Mouse (Mus musculus): Measurements from ENCODE around the gene Nup107.

The Nup107 gene

GRCm38 (mm10) chr10:117792141-117793091 is at the start of gene Nup107:
TSS of gene Nup107 (minus strand) at chr10:117792705.
- DNase-seq (ENCODE audit: low spot score) = peak; percentile 100

GRCm38 (mm10) chr10:117841765-117842164 is 49.3 kb upstream of the Nup107 start:
- DNase-seq (ENCODE audit: low spot score) = no peak

DNA sequence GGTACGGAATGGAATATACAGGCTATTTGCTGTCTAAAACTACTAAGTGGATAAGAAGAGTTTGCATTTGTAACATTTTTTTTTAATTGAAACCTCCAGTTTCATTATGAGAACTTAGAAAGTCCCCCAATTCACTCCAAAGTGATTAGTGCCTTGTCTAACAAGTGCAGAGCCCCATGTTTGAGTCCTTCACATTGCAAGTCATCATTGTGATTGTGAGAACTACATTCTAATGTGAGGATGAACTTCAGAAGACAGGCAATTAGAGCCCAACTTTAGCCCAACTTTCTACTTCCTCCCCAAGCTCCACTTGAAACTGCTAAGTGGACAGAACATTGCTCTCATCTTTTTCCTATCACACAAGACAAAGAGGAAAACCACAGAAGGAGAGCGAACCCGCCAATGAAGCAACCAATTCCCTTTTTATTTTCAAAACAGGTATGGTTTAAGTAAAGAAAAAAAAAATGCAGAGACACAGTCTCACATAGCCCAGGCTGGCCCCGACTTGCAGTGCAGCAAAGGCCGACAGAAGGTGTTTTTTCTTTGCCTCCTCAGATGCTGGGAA is 48.0 kb upstream of the Nup107 start:
- no peak for DNase-seq (ENCODE audit: low spot score)

DNA sequence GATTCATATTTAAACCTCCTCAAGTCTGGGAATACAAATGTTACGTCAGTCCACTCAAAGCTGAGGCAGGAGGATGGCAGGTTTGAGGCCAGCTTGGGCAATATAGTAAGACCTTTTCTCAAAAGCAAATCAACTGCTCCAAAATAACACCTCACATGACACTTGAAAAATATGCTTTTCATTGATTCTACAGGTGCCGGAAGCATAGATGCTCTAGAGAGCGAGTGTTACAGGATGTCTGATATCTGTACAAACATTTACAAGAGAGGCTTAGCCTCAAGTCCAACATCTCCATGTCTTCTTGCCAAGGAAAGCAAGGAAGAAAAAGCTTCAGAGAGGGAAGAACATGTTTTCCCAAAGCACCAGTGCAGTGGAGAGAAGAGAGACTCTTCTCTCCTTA is 47.2 kb upstream of the Nup107 start:
- DNase-seq (ENCODE audit: low spot score) = no peak

GRCm38 (mm10) chr10:117838924-117839323 is 46.4 kb upstream of the Nup107 start:
- DNase-seq (ENCODE audit: low spot score) = no peak

GRCm38 (mm10) chr10:117836354-117836753 is 43.8 kb upstream of the Nup107 start:
- peak; percentile 74 for DNase-seq (ENCODE audit: low spot score)

DNA sequence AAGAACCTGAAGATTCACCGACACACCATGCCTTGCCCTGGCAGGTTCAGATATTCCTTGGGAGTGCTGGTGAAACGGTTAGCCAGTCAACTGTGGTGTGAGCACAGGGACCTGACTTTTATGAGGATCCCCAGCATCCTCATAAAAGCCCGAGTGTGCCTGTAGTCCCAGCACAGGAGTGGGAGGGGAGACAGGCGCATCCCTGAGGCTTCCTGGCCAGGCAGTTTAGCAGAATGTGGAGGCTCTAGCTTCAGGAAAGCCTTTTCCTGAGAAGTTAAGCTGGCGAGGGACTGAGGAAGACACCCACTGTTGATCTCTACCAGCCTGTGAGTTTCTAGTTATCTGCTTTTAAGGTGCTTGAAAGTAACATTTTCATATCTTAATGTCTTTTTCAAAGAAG is 42.9 kb upstream of the Nup107 start:
- no peak for DNase-seq (ENCODE audit: low spot score)

DNA sequence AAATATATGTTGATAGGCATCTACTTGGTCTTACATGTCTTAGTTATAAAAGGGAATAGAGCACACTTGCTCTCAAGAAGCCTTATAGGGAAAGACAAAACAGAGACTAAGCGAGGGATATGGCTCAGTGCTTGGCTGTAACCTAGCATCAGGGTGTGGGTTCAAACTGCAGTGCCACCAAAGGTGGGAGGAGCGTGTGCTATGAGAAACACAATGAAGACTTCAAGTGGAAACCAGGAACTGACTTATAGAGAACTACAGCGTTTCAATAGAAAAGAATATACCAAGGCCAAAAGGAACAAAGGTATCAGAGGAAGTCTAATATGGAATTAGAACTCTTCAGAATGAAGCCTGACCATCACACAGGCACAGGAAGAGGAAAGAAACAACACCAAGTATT is 38.3 kb upstream of the Nup107 start:
- no peak for DNase-seq (ENCODE audit: low spot score)

- DNase-seq (ENCODE audit: low spot score) = peak; percentile 72
Measured at GRCm38 (mm10) chr10:117829472-117830155, 37.1 kb upstream of the Nup107 start.

GRCm38 (mm10) chr10:117829022-117829421 is 36.5 kb upstream of the Nup107 start:
- DNase-seq (ENCODE audit: low spot score) = no peak

- DNase-seq (ENCODE audit: low spot score) = no peak
Measured at GRCm38 (mm10) chr10:117828536-117828935, 36.0 kb upstream of the Nup107 start.

DNA sequence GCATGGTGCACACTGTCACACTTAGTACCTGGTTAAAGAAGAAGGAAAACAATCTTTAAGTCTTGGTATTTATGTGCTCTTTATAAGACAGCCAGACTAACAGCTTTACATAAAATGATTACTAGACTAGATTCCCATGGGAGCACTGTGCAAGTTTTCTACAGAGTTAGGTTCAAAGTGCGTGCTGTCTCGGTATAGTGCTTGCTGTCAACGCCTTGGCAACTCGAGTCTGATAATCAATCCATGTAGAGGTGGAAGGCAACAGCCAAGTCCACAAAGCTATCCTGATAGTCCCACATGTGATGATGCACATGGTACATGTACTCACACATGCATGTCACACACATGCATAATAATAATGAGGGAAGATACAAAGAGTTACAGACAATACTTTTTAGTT is 32.1 kb upstream of the Nup107 start:
- DNase-seq (ENCODE audit: low spot score) = no peak

GRCm38 (mm10) chr10:117824139-117824538 is 31.6 kb upstream of the Nup107 start:
- DNase-seq (ENCODE audit: low spot score) = no peak

DNA sequence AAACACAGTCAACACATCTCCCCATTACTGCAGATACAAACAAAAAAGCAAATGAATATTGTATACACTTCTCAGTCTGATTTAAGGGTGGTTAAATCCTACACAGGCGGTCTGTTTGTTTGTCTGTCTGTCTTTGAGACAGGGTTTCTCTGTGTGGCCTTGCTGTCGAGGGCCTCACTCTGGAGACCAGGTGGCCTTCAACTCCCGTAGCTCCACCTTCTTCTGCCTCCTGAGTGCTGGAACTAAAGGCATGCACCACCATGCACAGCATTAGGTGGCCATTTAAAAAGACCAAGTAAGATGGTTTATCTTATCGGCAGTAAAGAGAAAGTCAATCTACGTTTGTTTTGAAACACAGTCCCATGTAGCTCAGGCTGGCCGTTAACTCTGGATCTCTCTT is 30.8 kb upstream of the Nup107 start:
- no peak for DNase-seq (ENCODE audit: low spot score)

DNA sequence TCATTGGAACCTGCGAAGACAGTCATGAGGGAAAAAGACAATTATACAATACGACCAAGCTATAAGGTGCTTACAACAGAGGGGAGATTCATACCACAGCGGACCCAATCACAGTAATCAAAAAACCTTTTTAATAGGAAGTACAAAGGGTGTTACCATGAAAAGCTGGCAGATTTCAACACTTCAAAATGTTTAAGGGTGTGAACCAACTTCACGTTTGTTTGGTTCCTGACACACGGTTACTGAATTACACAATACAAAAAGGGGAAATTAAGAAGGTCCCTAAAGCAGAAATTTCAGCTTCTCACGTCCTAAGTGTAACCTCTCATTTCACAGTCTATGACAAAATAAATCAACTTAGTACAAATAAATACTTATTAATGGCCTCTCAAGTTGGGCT is 26.1 kb upstream of the Nup107 start:
- DNase-seq (ENCODE audit: low spot score) = no peak

DNA sequence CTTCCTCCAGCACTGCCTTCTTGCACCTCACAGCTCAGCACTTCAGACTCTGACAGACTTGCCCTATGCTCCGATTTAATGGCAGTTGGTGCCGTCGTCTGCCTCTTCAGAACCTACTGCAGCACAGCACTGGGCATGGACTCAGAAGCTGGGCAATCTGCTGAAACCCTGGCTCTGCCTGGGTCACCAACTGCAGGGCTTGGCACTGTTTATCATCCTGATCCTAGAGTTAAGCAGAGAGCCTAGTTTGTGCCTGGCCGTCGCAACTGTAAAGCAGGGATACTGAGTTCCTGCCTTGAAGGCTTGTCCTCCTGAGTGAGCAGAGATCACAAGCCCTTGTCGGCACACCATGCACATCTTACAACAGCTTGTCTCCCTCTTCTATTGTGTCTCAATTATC is 24.2 kb upstream of the Nup107 start:
- DNase-seq (ENCODE audit: low spot score) = no peak

- DNase-seq (ENCODE audit: low spot score) = no peak
Measured at GRCm38 (mm10) chr10:117812501-117812900, 20.0 kb upstream of the Nup107 start.

DNA sequence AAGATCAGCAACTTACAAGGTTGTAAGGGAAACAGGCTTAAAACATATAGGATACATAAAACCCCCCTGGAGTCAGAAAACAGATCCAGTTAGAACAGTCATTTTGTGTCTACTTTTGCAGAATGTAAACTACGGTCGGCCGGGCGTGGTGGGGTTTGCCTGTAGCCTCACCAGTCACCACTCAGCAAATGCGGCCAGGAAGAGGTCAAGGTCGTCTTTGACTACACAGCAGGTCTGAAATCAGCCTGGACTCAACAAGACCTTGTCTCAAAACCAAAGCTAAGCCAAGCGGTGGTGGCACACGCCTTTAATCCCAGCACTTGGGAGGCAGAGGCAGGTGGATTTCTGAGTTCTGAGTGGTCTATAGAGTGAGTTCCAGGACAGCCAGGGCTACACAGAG is 19.1 kb upstream of the Nup107 start:
- DNase-seq (ENCODE audit: low spot score) = no peak

DNA sequence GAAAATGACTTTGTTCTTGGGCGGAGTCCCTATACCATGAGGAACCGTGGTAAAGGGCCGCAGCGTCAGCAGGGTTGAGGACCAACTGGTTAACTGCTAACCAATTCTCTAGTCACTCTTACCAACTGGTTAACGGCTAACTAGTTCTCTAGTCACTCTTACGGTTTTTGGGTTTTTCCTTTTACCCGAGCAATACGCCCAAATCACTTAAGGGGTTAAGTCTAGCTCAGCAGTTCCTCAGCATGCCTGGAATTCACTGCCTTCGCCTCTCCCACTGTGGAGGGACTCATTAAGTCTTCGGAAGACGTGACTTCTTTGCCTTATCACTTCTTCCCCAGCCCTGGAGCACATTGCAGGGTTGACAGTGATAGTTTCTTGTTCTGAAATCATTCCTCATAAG is 18.0 kb upstream of the Nup107 start:
- no peak for DNase-seq (ENCODE audit: low spot score)

DNA sequence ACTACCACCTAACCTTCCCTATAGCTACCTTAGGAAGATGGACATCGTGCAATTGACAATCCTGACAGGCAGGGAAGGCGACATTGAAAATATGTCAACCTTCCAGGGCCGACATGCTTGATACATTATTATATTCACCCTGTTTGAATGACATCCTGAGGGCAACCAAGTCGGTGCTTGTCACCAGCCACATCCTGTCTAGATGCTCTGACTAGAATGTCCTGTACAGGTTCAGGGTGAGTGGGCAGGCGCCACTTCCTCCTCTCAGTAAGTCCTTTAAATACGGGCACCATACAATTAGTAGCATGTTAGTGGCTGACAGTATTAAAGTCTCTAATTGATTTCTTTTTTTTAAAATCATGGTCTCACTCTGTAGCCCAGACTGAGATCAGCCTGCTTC is 15.6 kb upstream of the Nup107 start:
- peak; percentile 74 for DNase-seq (ENCODE audit: low spot score)

GRCm38 (mm10) chr10:117805919-117806318 is 13.4 kb upstream of the Nup107 start:
- no peak for DNase-seq (ENCODE audit: low spot score)

GRCm38 (mm10) chr10:117803870-117804850 is 11.7 kb upstream of the Nup107 start:
- peak; percentile 49 for DNase-seq (ENCODE audit: low spot score)

All from T-cell, adult 2 months (primary cell).